Mouse (Mus musculus) myocyte (in vitro differentiated cells): ENCODE data around the gene Adcyap1. TPM values are rescaled to one million over a fixed set of nuclear protein-coding genes. Genes with fewer than 3 reads are reported as not detected.
A peak's percentile ranks its signal among the peaks of the same experiment; 100 is the strongest.

Experiments used
- H3K27me3 ChIP-seq: one replicate; pipeline ENCODE4 v1.6.1; 2011; ENCODE audit not compliant: control insufficient read depth, insufficient read depth, insufficient read length
- H3K36me3 ChIP-seq: one replicate; pipeline ENCODE4 v1.6.1; 2011; ENCODE audit not compliant: control insufficient read depth, insufficient read depth
- H3K4me2 ChIP-seq: one replicate; pipeline ENCODE4 v1.6.1; 2011; ENCODE audit warnings: low read depth, control low read depth
- H3K4me3 ChIP-seq: one replicate; pipeline ENCODE4 v1.5.1; 2011; ENCODE audit warnings: mild to moderate bottlenecking, control low read depth, moderate library complexity
- H3K79me2 ChIP-seq: one replicate; pipeline ENCODE4 v1.6.1; 2011; ENCODE audit not compliant: control insufficient read depth, insufficient read depth
- H3ac ChIP-seq: one replicate; pipeline ENCODE4 v1.6.1; 2011; ENCODE audit not compliant: control insufficient read depth, insufficient read length
- CEBPB ChIP-seq: IDR thresholded peaks from 2 replicates; pipeline ENCODE4 v1.6.1; 2011; ENCODE audit warnings: mild to moderate bottlenecking, moderate library complexity; ENCODE audit not compliant: poor library complexity, insufficient read depth, severe bottlenecking
- E2F4 ChIP-seq: IDR thresholded peaks from one replicate; pipeline ENCODE4 v1.6.1; 2011; ENCODE audit warnings: mild to moderate bottlenecking, control low read depth, moderate library complexity; ENCODE audit not compliant: insufficient read depth
- MAX ChIP-seq: IDR thresholded peaks from one replicate; pipeline ENCODE4 v1.6.1; 2011; ENCODE audit warnings: low read depth, mild to moderate bottlenecking, control low read depth
- MYOD1 ChIP-seq, 3 experiments: IDR thresholded peaks; one replicate each; pipeline ENCODE4 v1.6.1; 2011; ENCODE audit warnings: control low read depth in 2 of 3, low read depth in 2 of 3, mild to moderate bottlenecking in 2 of 3, moderate library complexity in 1 of 3; ENCODE audit not compliant: insufficient read length in 2 of 3, control insufficient read depth in 1 of 3
- MYOG ChIP-seq, 3 experiments: IDR thresholded peaks; one replicate each; pipeline ENCODE4 v1.6.1; 2011; ENCODE audit warnings: control low read depth in 2 of 3, low read depth in 2 of 3, mild to moderate bottlenecking in 2 of 3; ENCODE audit not compliant: insufficient read length in 2 of 3, control insufficient read depth in 1 of 3, insufficient read depth in 1 of 3
- POLR2A ChIP-seq: IDR thresholded peaks from one replicate; pipeline ENCODE4 v1.6.1; 2011; ENCODE audit warnings: low read depth, mild to moderate bottlenecking, control low read depth, moderate library complexity; ENCODE audit not compliant: insufficient read length
- POLR2AphosphoS2 ChIP-seq: IDR thresholded peaks from one replicate; pipeline ENCODE4 v1.6.1; 2011; ENCODE audit warnings: low read depth, control low read depth; ENCODE audit not compliant: insufficient read length
- REST ChIP-seq: IDR thresholded peaks from one replicate; pipeline ENCODE4 v1.6.1; 2011; ENCODE audit warnings: mild to moderate bottlenecking, control low read depth, moderate library complexity; ENCODE audit not compliant: insufficient read depth, insufficient read length
- SRF ChIP-seq: IDR thresholded peaks from one replicate; pipeline ENCODE4 v1.6.1; 2011; ENCODE audit warnings: low read depth; ENCODE audit not compliant: control insufficient read depth, insufficient read length
- TCF12 ChIP-seq: IDR thresholded peaks from one replicate; pipeline ENCODE4 v1.6.1; 2011; ENCODE audit warnings: mild to moderate bottlenecking, control low read depth; ENCODE audit not compliant: poor library complexity, insufficient read depth, severe bottlenecking
- TCF3 ChIP-seq: IDR thresholded peaks from one replicate; pipeline ENCODE4 v1.6.1; 2011; ENCODE audit warnings: low read depth, control low read depth; ENCODE audit not compliant: insufficient read length
- USF1 ChIP-seq: IDR thresholded peaks from one replicate; pipeline ENCODE4 v1.6.1; 2011; ENCODE audit warnings: low read depth, mild to moderate bottlenecking, control low read depth, moderate library complexity
- polyA plus RNA-seq: library from polyadenylated mRNA; unstranded; fragments of >200 nt; fragmentation: generic; extraction: Trizol; gene quantifications from one replicate; pipeline ENCODE4 v1.2.1, GENCODE M21; 2012; ENCODE audit warnings: missing spikeins

The Adcyap1 gene
- polyA plus RNA-seq, 1 experiment = 0.02 TPM

DNA sequence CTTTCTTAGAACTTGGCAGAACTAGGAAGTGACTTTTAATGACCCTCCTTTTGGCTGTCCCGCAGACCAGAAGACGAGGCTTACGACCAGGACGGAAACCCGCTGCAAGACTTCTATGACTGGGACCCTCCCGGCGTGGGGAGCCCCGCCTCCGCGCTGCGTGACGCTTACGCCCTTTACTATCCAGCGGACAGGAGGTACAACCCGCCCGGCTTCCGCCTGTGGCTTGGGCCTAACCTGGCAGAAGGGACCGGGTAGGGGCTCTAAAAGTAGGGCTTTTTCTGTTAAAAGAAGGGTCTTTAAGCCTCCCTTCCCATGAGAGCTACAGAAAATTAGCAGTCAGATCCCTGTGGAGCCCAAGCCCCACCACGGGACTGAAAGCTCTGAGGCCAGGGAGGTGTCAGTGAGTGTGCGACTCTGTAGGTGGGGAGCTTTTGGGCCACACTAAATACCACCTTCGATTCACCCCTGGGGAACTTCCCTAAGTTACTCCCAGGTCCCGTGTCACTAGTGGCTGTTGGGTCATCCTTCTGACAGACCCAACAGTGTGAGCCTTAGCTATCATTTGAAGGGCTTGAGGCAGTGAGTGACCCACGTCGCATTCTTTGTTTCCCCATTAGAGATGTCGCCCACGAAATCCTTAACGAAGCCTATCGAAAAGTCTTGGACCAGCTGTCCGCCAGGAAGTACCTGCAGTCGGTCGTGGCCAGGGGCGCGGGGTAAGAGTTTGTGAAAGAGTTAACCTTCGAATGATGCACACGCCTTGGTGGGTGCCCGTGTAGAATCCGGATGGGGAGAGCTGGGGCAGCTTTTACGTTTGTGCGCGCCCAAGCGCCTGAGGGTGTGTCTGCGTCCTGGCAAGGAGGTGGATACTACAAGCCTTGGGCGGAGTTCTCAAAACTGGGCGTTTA lies 3.6 kb downstream of the Adcyap1 start:
- H3K4me3 ChIP-seq = no peak overlapping the region
- peak overlapping the region; percentile 6 for H3K4me2 ChIP-seq
- no peaks in the 10 kb centered on the region for H3K36me3 ChIP-seq
- H3K79me2 ChIP-seq = no peaks in the 10 kb centered on the region
- peaks cover 25% of the 10 kb centered on the region for H3K27me3 ChIP-seq
- no peak overlapping the region for H3ac ChIP-seq
- TF ChIP-seq POLR2AphosphoS2 (no peak), USF1 (no peak), SRF (no peak), CEBPB (no peak), MYOG (IDR thresholded peaks at IDR 0.05; ENCODE audit: control insufficient read depth in 1 of 3, insufficient read depth in 1 of 3, insufficient read length in 2 of 3, low read depth in 2 of 3) (no peak), E2F4 (no peak), POLR2A (no peak), REST (no peak), TCF3 (no peak), MYOD1 (IDR thresholded peaks at IDR 0.05; ENCODE audit: control insufficient read depth in 1 of 3, insufficient read length in 2 of 3, low read depth in 2 of 3) (no peak), MAX (no peak)

- Histone ChIP-seq H3K36me3 (no peaks in the 10 kb centered on the region), H3ac (no peak overlapping the region), H3K27me3 (peaks cover 25% of the 10 kb centered on the region), H3K4me2 (no peak overlapping the region), H3K79me2 (no peaks in the 10 kb centered on the region), H3K4me3 (no peak overlapping the region)
- TF ChIP-seq E2F4 = no peak
- no peak for TF ChIP-seq SRF
- TF ChIP-seq MYOG (IDR thresholded peaks at IDR 0.05; ENCODE audit: control insufficient read depth in 1 of 3, insufficient read depth in 1 of 3, insufficient read length in 2 of 3, low read depth in 2 of 3) = no peak
- TF ChIP-seq REST = no peak
- TF ChIP-seq TCF12 = no peak
- TF ChIP-seq POLR2AphosphoS2 = no peak
- TF ChIP-seq MAX = no peak
- no peak for TF ChIP-seq CEBPB
- TF ChIP-seq POLR2A = no peak
- TF ChIP-seq USF1 = no peak
- TF ChIP-seq MYOD1 (IDR thresholded peaks at IDR 0.05; ENCODE audit: control insufficient read depth in 1 of 3, insufficient read length in 2 of 3, low read depth in 2 of 3) = no peak
- no peak for TF ChIP-seq TCF3
Measured at GRCm38 (mm10) chr17:93203076-93204031, 4.5 kb downstream of the Adcyap1 start.

- no peaks in the 10 kb centered on the region for H3K79me2 ChIP-seq
- no peak overlapping the region for H3K4me2 ChIP-seq
- H3ac ChIP-seq = no peak overlapping the region
- no peak overlapping the region for H3K4me3 ChIP-seq
- no peaks in the 10 kb centered on the region for H3K27me3 ChIP-seq
- TF ChIP-seq CEBPB = no peak
- no peak for TF ChIP-seq USF1
- TF ChIP-seq TCF12 = no peak
- TF ChIP-seq MYOG (IDR thresholded peaks at IDR 0.05; ENCODE audit: control insufficient read depth in 1 of 3, insufficient read depth in 1 of 3, insufficient read length in 2 of 3, low read depth in 2 of 3) = no peak
- H3K36me3 ChIP-seq = no peaks in the 10 kb centered on the region
Measured at GRCm38 (mm10) chr17:93217785-93218184, 19.0 kb downstream of the Adcyap1 start.

- Histone ChIP-seq H3K79me2 (no peaks in the 10 kb centered on the region), H3ac (no peak overlapping the region), H3K4me3 (no peak overlapping the region), H3K36me3 (no peaks in the 10 kb centered on the region), H3K27me3 (no peaks in the 10 kb centered on the region), H3K4me2 (peak overlapping the region; percentile 13)
- no peak for TF ChIP-seq POLR2A
- no peak for TF ChIP-seq E2F4
- no peak for TF ChIP-seq REST
- TF ChIP-seq TCF12 = no peak
- no peak for TF ChIP-seq MYOG (IDR thresholded peaks at IDR 0.05; ENCODE audit: control insufficient read depth in 1 of 3, insufficient read depth in 1 of 3, insufficient read length in 2 of 3, low read depth in 2 of 3)
- TF ChIP-seq MAX = no peak
- no peak for TF ChIP-seq MYOD1 (IDR thresholded peaks at IDR 0.05; ENCODE audit: control insufficient read depth in 1 of 3, insufficient read length in 2 of 3, low read depth in 2 of 3)
- TF ChIP-seq POLR2AphosphoS2 = no peak
- no peak for TF ChIP-seq TCF3
- TF ChIP-seq SRF = no peak
- no peak for TF ChIP-seq USF1
- no peak for TF ChIP-seq CEBPB
Measured at GRCm38 (mm10) chr17:93218640-93219039, 19.8 kb downstream of the Adcyap1 start.
